Mouse (Mus musculus) gastrocnemius, postnatal 4 days (tissue): Measurements from ENCODE around the gene Slc15a3. TPM values are rescaled to one million over a fixed set of nuclear protein-coding genes. Genes with fewer than 3 reads are reported as not detected.

Experiments used
- DNase-seq, 2 experiments: peaks; one replicate each; pipeline ENCODE4 v3.0.0; 2021 to 2022; ENCODE audit warnings: low spot score in 2 of 2, mixed read lengths in 2 of 2
- total RNA-seq, 2 experiments: library from RNA; stranded (reverse); gene quantifications; 2 replicates each; pipeline ENCODE4 v1.2.3; 2021

The Slc15a3 gene
- total RNA-seq, 2 experiments from 2014 or later = 1.5 TPM

- peak; percentile 70 to 81 for DNase-seq
Measured at GRCm38 (mm10) chr19:10869241-10869885, 29.8 kb downstream of the Slc15a3 start.

GRCm38 (mm10) chr19:10869886-10870527 lies 30.5 kb downstream of the Slc15a3 start, which contains the start of gene Tmem132a:
Tmem132a (minus strand) TSS chr19:10869940.
- no peak for DNase-seq

- DNase-seq = no peak
Measured at GRCm38 (mm10) chr19:10870676-10871075, 31.1 kb downstream of the Slc15a3 start.

GRCm38 (mm10) chr19:10871328-10871961 lies 31.9 kb downstream of the Slc15a3 start:
- DNase-seq = no peak

- no peak for DNase-seq
Measured at GRCm38 (mm10) chr19:10878201-10878837, 38.8 kb downstream of the Slc15a3 start.

- DNase-seq = no peak
Measured at GRCm38 (mm10) chr19:10880085-10880974, 40.8 kb downstream of the Slc15a3 start.

- peak; percentile 39 for DNase-seq
Measured at GRCm38 (mm10) chr19:10880975-10881425, 41.5 kb downstream of the Slc15a3 start.

- DNase-seq = peak; percentile 87 to 95
Measured at GRCm38 (mm10) chr19:10881426-10882154, 42.1 kb downstream of the Slc15a3 start, which contains the start of gene Tmem109. Tmem109 (minus strand) TSS chr19:10882001.

- no peak for DNase-seq
Measured at GRCm38 (mm10) chr19:10892201-10892600, 52.7 kb downstream of the Slc15a3 start.

- DNase-seq = peak; percentile 93 to 98
Measured at GRCm38 (mm10) chr19:10895016-10895528, 55.5 kb downstream of the Slc15a3 start, which contains the start of gene Prpf19. Prpf19 (plus strand) TSS chr19:10895231.

- peak in 1 of 2 experiments; percentile 40 for DNase-seq
Measured at GRCm38 (mm10) chr19:10895708-10896107, 56.2 kb downstream of the Slc15a3 start.

GRCm38 (mm10) chr19:10896849-10897248 lies 57.3 kb downstream of the Slc15a3 start:
- no peak for DNase-seq

- no peak for DNase-seq
Measured at GRCm38 (mm10) chr19:10897491-10897890, 58.0 kb downstream of the Slc15a3 start.

GRCm38 (mm10) chr19:10900315-10900714 lies 60.8 kb downstream of the Slc15a3 start:
- DNase-seq = peak in 1 of 2 experiments; percentile 45

- DNase-seq = no peak
Measured at GRCm38 (mm10) chr19:10901046-10901445, 61.5 kb downstream of the Slc15a3 start.

- no peak for DNase-seq
Measured at GRCm38 (mm10) chr19:10904512-10904911, 65.0 kb downstream of the Slc15a3 start.

GRCm38 (mm10) chr19:10904927-10905727 lies 65.6 kb downstream of the Slc15a3 start:
- peak in 1 of 2 experiments; percentile 63 for DNase-seq

GRCm38 (mm10) chr19:10905728-10906000 lies 66.1 kb downstream of the Slc15a3 start:
- no peak for DNase-seq

GRCm38 (mm10) chr19:10907891-10908290 lies 68.4 kb downstream of the Slc15a3 start:
- peak in 1 of 2 experiments; percentile 50 for DNase-seq
